Mouse (Mus musculus) stomach, embryonic 15.5 days (tissue): ENCODE data around the gene Gm10283. TPM values are rescaled to one million over a fixed set of nuclear protein-coding genes. Genes with fewer than 3 reads are reported as not detected.
"Not testable (repeated sequence)": the region's sequence is repeated elsewhere in the genome, so short reads cannot be mapped to it uniquely, and the experiment has no call there.

ENCODE experiments used
- ATAC-seq: fragments of 200-750 bp; cut with Nextera tagmentation; 2 replicates; pipeline ENCODE4 v1.8.0; 2017; ENCODE audit warnings: low read depth, moderate number of reproducible peaks, moderate TSS enrichment; ENCODE audit not compliant: insufficient read depth, low FRiP score
- H3K27ac ChIP-seq: fragments of 300-500 bp; sonication (generic); 2 replicates; pipeline ENCODE4 v1.5.1; 2015; ENCODE audit warnings: mild to moderate bottlenecking, inconsistent platforms
- H3K27me3 ChIP-seq: fragments of 300-500 bp; sonication (generic); replicated peaks from 2 replicates; pipeline ENCODE4 v1.6.1; 2015; ENCODE audit warnings: inconsistent platforms
- H3K36me3 ChIP-seq: fragments of 300-500 bp; sonication (generic); 2 replicates; pipeline ENCODE4 v1.6.1; 2015; ENCODE audit warnings: inconsistent platforms
- H3K4me1 ChIP-seq: fragments of 300-500 bp; sonication (generic); 2 replicates; pipeline ENCODE4 v1.6.1; 2015; ENCODE audit warnings: inconsistent platforms
- H3K4me2 ChIP-seq: fragments of 300-500 bp; sonication (generic); 2 replicates; pipeline ENCODE4 v1.6.1; 2015; ENCODE audit warnings: mild to moderate bottlenecking, inconsistent platforms
- H3K4me3 ChIP-seq: fragments of 300-500 bp; sonication (generic); replicated peaks from 2 replicates; pipeline ENCODE4 v1.5.1; 2015; ENCODE audit warnings: inconsistent platforms
- H3K9ac ChIP-seq: fragments of 300-500 bp; sonication (generic); 2 replicates; pipeline ENCODE4 v1.6.1; 2015; ENCODE audit warnings: inconsistent platforms
- H3K9me3 ChIP-seq: fragments of 300-500 bp; sonication (generic); 2 replicates; pipeline ENCODE4 v1.6.1; 2016; ENCODE audit warnings: inconsistent platforms
- WGBS: fragments of 180-500 bp; shearing (Covaris S2); methylation state at CpG from one replicate; pipeline ENCODE4 v1.1.7; 2015; 5-methylcytosine and 5-hydroxymethylcytosine counted together
- polyA plus RNA-seq: library from polyadenylated mRNA; unstranded; fragments of >200 nt; fragmentation: Nextera tagmentation; extraction: Ambion mirVana; gene quantifications from 2 replicates; pipeline ENCODE4 v1.2.1, GENCODE M21; 2015

Gm10283 gene
- not detected in 2 replicates for polyA plus RNA-seq

- 0 out of 2 replicates have a peak, but pooled peaks cover 5% of the 10 kb centered on the region for H3K4me1 ChIP-seq
- no peaks in the 10 kb centered on the region for H3K27me3 ChIP-seq
- no peak within 1 kb of the TSS for H3K9ac ChIP-seq
- ATAC-seq, result no peak
- no peaks in the 10 kb centered on the region for H3K36me3 ChIP-seq
- H3K27ac ChIP-seq, result no peak within 1 kb of the TSS
- H3K4me3 ChIP-seq, result no peak within 1 kb of the TSS
- H3K4me2 ChIP-seq, result no peak within 1 kb of the TSS
- WGBS, result 21% methylated on average over 2 of the region's 2 CpGs
- no peaks in the 10 kb centered on the region for H3K9me3 ChIP-seq
These were observed at the start of gene Gm10283 for GRCm38 (mm10) chr8:60503098-60503497. Gene Gm10283 (minus strand): TSS chr8:60503198.

GRCm38 (mm10) chr8:60534945-60535344, 31.9 kb upstream of the Gm10283 start:
- no peak for ATAC-seq
- H3K27me3 ChIP-seq, result no peaks in the 10 kb centered on the region
- WGBS, result 51% methylated on average over 2 of the region's 2 CpGs
- no peak overlapping the region for H3K4me2 ChIP-seq
- no peaks in the 10 kb centered on the region for H3K4me1 ChIP-seq
- H3K9ac ChIP-seq, result no peak overlapping the region
- no peak overlapping the region for H3K4me3 ChIP-seq
- H3K36me3 ChIP-seq, result no peaks in the 10 kb centered on the region
- no peak overlapping the region for H3K27ac ChIP-seq
- H3K9me3 ChIP-seq, result no peaks in the 10 kb centered on the region

- no peak overlapping the region for H3K4me2 ChIP-seq
- H3K36me3 ChIP-seq, result no peaks in the 10 kb centered on the region
- no peaks in the 10 kb centered on the region for H3K4me1 ChIP-seq
- H3K27me3 ChIP-seq, result no peaks in the 10 kb centered on the region
- H3K4me3 ChIP-seq, result no peak overlapping the region
- H3K27ac ChIP-seq, result no peak overlapping the region
- H3K9ac ChIP-seq, result no peak overlapping the region
- no peak for ATAC-seq
- no peaks in the 10 kb centered on the region for H3K9me3 ChIP-seq
These were observed 15.3 kb upstream of the Gm10283 start for GRCm38 (mm10) chr8:60518286-60518685.

- no peaks in the 10 kb centered on the region for H3K9me3 ChIP-seq
- peak; percentile 82; the same call in 1 of the 2 replicates for ATAC-seq
- 0 out of 2 replicates have a peak within 1 kb of the TSS, but pooled peaks have one; percentile 32 for H3K9ac ChIP-seq
- H3K4me2 ChIP-seq, result peak within 1 kb of the TSS; percentile 95
- no peaks in the 10 kb centered on the region for H3K27me3 ChIP-seq
- WGBS, result 2% methylated on average over 25 of the region's 25 CpGs
- peak within 1 kb of the TSS; percentile 49 for H3K4me3 ChIP-seq
- H3K27ac ChIP-seq, result no peak within 1 kb of the TSS
- no peaks in the 10 kb centered on the region for H3K36me3 ChIP-seq
- H3K4me1 ChIP-seq, result 0 out of 2 replicates have a peak, but pooled peaks cover 5% of the 10 kb centered on the region
These were observed 2.9 kb upstream of the Gm10283 start, which contains the start of gene Aadat for GRCm38 (mm10) chr8:60505653-60506521. Gene Aadat (plus strand): TSS chr8:60505932.

GRCm38 (mm10) chr8:60495046-60495445, 8.0 kb downstream of the Gm10283 start:
- not testable (repeated sequence) for H3K27me3 ChIP-seq, ATAC-seq, H3K4me3 ChIP-seq, H3K9ac ChIP-seq, H3K4me1 ChIP-seq, H3K4me2 ChIP-seq, H3K9me3 ChIP-seq, H3K27ac ChIP-seq, H3K36me3 ChIP-seq
- 65% methylated on average over 2 of the region's 2 CpGs for WGBS

- H3K36me3 ChIP-seq, result no peaks in the 10 kb centered on the region
- H3K4me1 ChIP-seq, result no peaks in the 10 kb centered on the region
- H3K4me2 ChIP-seq, result no peak overlapping the region
- ATAC-seq, result no peak
- 89% methylated on average over 11 of the region's 11 CpGs for WGBS
- H3K4me3 ChIP-seq, result no peak overlapping the region
- H3K27ac ChIP-seq, result no peak overlapping the region
- no peak overlapping the region for H3K9ac ChIP-seq
- H3K27me3 ChIP-seq, result no peaks in the 10 kb centered on the region
- H3K9me3 ChIP-seq, result no peaks in the 10 kb centered on the region
These were observed 8.4 kb downstream of the Gm10283 start for GRCm38 (mm10) chr8:60494606-60495005.

GRCm38 (mm10) chr8:60492471-60492870, 10.5 kb downstream of the Gm10283 start:
- H3K4me1 ChIP-seq, result no peaks in the 10 kb centered on the region
- H3K4me3 ChIP-seq, result no peak overlapping the region
- H3K9me3 ChIP-seq, result no peaks in the 10 kb centered on the region
- H3K27ac ChIP-seq, result no peak overlapping the region
- 62% methylated on average over 3 of the region's 3 CpGs for WGBS
- no peak overlapping the region for H3K9ac ChIP-seq
- no peaks in the 10 kb centered on the region for H3K36me3 ChIP-seq
- H3K4me2 ChIP-seq, result no peak overlapping the region
- ATAC-seq, result no peak
- no peaks in the 10 kb centered on the region for H3K27me3 ChIP-seq

GRCm38 (mm10) chr8:60491871-60492270, 11.1 kb downstream of the Gm10283 start:
- Histone ChIP-seq H3K4me2 (no peak overlapping the region), H3K4me1 (no peaks in the 10 kb centered on the region), H3K4me3 (no peak overlapping the region), H3K27ac (no peak overlapping the region), H3K27me3 (no peaks in the 10 kb centered on the region), H3K9me3 (no peaks in the 10 kb centered on the region), H3K36me3 (no peaks in the 10 kb centered on the region), H3K9ac (no peak overlapping the region)
- 89% methylated on average over 2 of the region's 2 CpGs for WGBS
- ATAC-seq, result no peak

- H3K9ac ChIP-seq, result no peak overlapping the region
- H3K4me2 ChIP-seq, result no peak overlapping the region
- H3K27me3 ChIP-seq, result no peaks in the 10 kb centered on the region
- WGBS, result 65% methylated on average over 2 of the region's 2 CpGs
- ATAC-seq, result no peak
- H3K36me3 ChIP-seq, result no peaks in the 10 kb centered on the region
- no peak overlapping the region for H3K4me3 ChIP-seq
- H3K27ac ChIP-seq, result no peak overlapping the region
- no peaks in the 10 kb centered on the region for H3K9me3 ChIP-seq
- H3K4me1 ChIP-seq, result no peaks in the 10 kb centered on the region
These were observed 12.9 kb downstream of the Gm10283 start for GRCm38 (mm10) chr8:60490147-60490546.

GRCm38 (mm10) chr8:60466686-60467335, 36.2 kb downstream of the Gm10283 start:
- Histone ChIP-seq H3K4me1 (no peaks in the 10 kb centered on the region), H3K4me2 (no peak overlapping the region), H3K36me3 (no peaks in the 10 kb centered on the region), H3K9ac (no peak overlapping the region), H3K27ac (no peak overlapping the region), H3K4me3 (no peak overlapping the region), H3K9me3 (no peaks in the 10 kb centered on the region), H3K27me3 (no peaks in the 10 kb centered on the region)
- 38% methylated on average over 15 of the region's 15 CpGs for WGBS
- no peak for ATAC-seq

GRCm38 (mm10) chr8:60449296-60449695, 53.7 kb downstream of the Gm10283 start:
- no peak overlapping the region for H3K9ac ChIP-seq
- no peaks in the 10 kb centered on the region for H3K36me3 ChIP-seq
- no peaks in the 10 kb centered on the region for H3K4me1 ChIP-seq
- H3K27me3 ChIP-seq, result no peaks in the 10 kb centered on the region
- H3K4me3 ChIP-seq, result no peak overlapping the region
- no peaks in the 10 kb centered on the region for H3K9me3 ChIP-seq
- H3K4me2 ChIP-seq, result no peak overlapping the region
- ATAC-seq, result no peak
- no peak overlapping the region for H3K27ac ChIP-seq
- WGBS, result 58% methylated on average over 2 of the region's 2 CpGs

- ATAC-seq, result no peak
- H3K4me1 ChIP-seq, result no peaks in the 10 kb centered on the region
- no peaks in the 10 kb centered on the region for H3K9me3 ChIP-seq
- H3K4me2 ChIP-seq, result no peak overlapping the region
- no peaks in the 10 kb centered on the region for H3K36me3 ChIP-seq
- H3K9ac ChIP-seq, result no peak overlapping the region
- no peaks in the 10 kb centered on the region for H3K27me3 ChIP-seq
- no peak overlapping the region for H3K27ac ChIP-seq
- no peak overlapping the region for H3K4me3 ChIP-seq
- WGBS, result 71% methylated on average over 6 of the region's 6 CpGs
These were observed 58.0 kb downstream of the Gm10283 start for GRCm38 (mm10) chr8:60444989-60445388.
